In the genomic region with DNA sequence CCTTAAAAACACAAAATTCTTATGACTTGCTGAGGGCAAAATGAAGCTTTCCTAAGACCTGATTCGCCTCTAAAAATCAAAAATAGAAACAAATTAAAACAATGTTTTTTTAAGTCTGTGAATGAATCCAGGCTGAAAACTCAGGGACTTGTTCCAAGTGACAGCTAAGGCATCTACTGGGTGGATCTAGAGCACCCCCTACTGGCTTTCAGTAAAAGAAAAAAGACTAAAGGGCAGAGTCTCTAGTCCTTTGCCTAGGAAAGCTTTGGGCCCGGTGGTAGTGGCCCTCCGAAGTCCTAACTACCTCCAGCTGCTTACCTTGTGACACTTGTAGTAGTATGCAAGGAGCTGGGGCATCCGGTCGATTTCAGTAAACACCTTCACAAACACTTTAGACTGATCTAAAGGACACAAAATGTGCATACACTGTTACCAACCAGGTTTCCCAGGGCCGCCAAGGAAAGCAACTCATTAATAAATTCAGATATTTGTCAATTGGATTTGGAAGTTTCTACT, we compare ENCODE assay signal across 8 mouse cellular contexts. TPM values are rescaled to one million over a fixed set of nuclear protein-coding genes. Genes with fewer than 3 reads are reported as not detected.
DNase-seq lines count a peak whose midpoint lies in the region; ATAC-seq and TF ChIP-seq lines count a peak whose summit lies in the region.

No protein-coding gene starts in this region.

- H3K9ac ChIP-seq in intestine, postnatal 0 days (ENCODE audit: low read depth, low read length): no peak overlapping the region
- H3K9ac ChIP-seq in intestine, embryonic 16.5 days (ENCODE audit: low read depth, low read length): no peak overlapping the region
- no peak overlapping the region for H3K9ac ChIP-seq in ES-E14 (ENCODE audit: insufficient read depth, low read depth, low read length, poor library complexity, severe bottlenecking)
- H3K9ac ChIP-seq in lung, embryonic 14.5 days: no peak overlapping the region

- H3K4me1 ChIP-seq in intestine, postnatal 0 days (replicated peaks; ENCODE audit: control insufficient read depth, insufficient read depth, low read length): no peaks in the 10 kb centered on the region
- no peaks in the 10 kb centered on the region for H3K4me1 ChIP-seq in intestine, embryonic 16.5 days (ENCODE audit: control insufficient read depth, insufficient read depth, low read length)
- peaks cover 0 to 2% of the 10 kb centered on the region in 2 experiments; a peak in 2 of 4 replicates for H3K4me1 ChIP-seq in ES-E14 (ENCODE audit: control insufficient read depth in 2 of 2, insufficient read depth in 2 of 2, low read length in 2 of 2, poor library complexity in 1 of 2)
- H3K4me1 ChIP-seq in lung, embryonic 14.5 days (ENCODE audit: insufficient read depth): no peaks in the 10 kb centered on the region

- no peaks in the 10 kb centered on the region for H3K9me3 ChIP-seq in intestine, postnatal 0 days (ENCODE audit: control insufficient read depth)
- no peaks in the 10 kb centered on the region for H3K9me3 ChIP-seq in intestine, embryonic 16.5 days (ENCODE audit: control insufficient read depth, low read length)
- no peaks in the 10 kb centered on the region for H3K9me3 ChIP-seq in ES-E14 (ENCODE audit: control insufficient read depth, insufficient read depth, low read depth, low read length)
- H3K9me3 ChIP-seq in lung, embryonic 14.5 days (ENCODE audit: low read depth, low read length): no peaks in the 10 kb centered on the region

- 66% methylated on average over 6 of the region's 6 CpGs for WGBS in intestine, postnatal 0 days
- WGBS in intestine, embryonic 16.5 days: 66% methylated on average over 6 of the region's 6 CpGs
- 61% methylated on average over 6 of the region's 6 CpGs for WGBS in lung, embryonic 14.5 days

- DNase-seq in ES-E14 (ENCODE audit: low read depth, low spot score): peak; percentile 53
- peak; percentile 17 for DNase-seq in c-Kit-positive CD71-negative TER-119-negative erythroid progenitor cells, embryonic 14.5 days (ENCODE audit: low read depth)
- DNase-seq in heart, postnatal 4 days: peak; percentile 52
- DNase-seq in lung, embryonic 14.5 days: peak; percentile 82
- DNase-seq in thymus, postnatal 0 days (ENCODE audit: low spot score): peak; percentile 51
- no peak for DNase-seq in yolk sac, embryonic 10.5 days (ENCODE audit: low spot score)

- no peak overlapping the region for H3K4me3 ChIP-seq in intestine, postnatal 0 days (ENCODE audit: low read depth, low read length)
- no peak overlapping the region for H3K4me3 ChIP-seq in intestine, embryonic 16.5 days (ENCODE audit: low read length)
- H3K4me3 ChIP-seq in ES-E14 (ENCODE audit: insufficient read depth in 1 of 2, low read depth in 1 of 2, low read length in 2 of 2, poor library complexity in 1 of 2, severe bottlenecking in 1 of 2): no peak overlapping the region
- H3K4me3 ChIP-seq in lung, embryonic 14.5 days (ENCODE audit: low read depth, low read length): no peak overlapping the region

- H3K27me3 ChIP-seq in intestine, postnatal 0 days (replicated peaks; ENCODE audit: control insufficient read depth, insufficient read depth, low read length): no peaks in the 10 kb centered on the region
- H3K27me3 ChIP-seq in intestine, embryonic 16.5 days (replicated peaks; ENCODE audit: control insufficient read depth, insufficient read depth, low read length): no peaks in the 10 kb centered on the region
- H3K27me3 ChIP-seq in lung, embryonic 14.5 days (ENCODE audit: insufficient read depth, low read length): no peaks in the 10 kb centered on the region

- in situ Hi-C loops in ES-E14 (cut with MboI; ENCODE audit: low sequenced_read_pairs in 2 of 2, unreplicated experiment in 2 of 2): loop anchor here in 1 of 2 experiments (25.0 kb wide), 1 partner anchor 227 kb away; a partner anchor contains a TSS

- H3K27ac ChIP-seq in intestine, postnatal 0 days (ENCODE audit: low read depth, low read length): no peak overlapping the region
- no peak overlapping the region for H3K27ac ChIP-seq in intestine, embryonic 16.5 days (ENCODE audit: low read length)
- no peak overlapping the region for H3K27ac ChIP-seq in ES-E14 (ENCODE audit: insufficient read depth, low read depth, low read length, poor library complexity, severe bottlenecking)
- no peak overlapping the region for H3K27ac ChIP-seq in lung, embryonic 14.5 days (ENCODE audit: low read depth)

- TF ChIP-seq CTCF in intestine, postnatal 0 days (IDR thresholded peaks at IDR 0.05; ENCODE audit: low read depth): peak; percentile 81
- peak; percentile 72 for TF ChIP-seq CTCF in lung, embryonic 14.5 days (IDR thresholded peaks at IDR 0.05; ENCODE audit: low read depth)

- no peak overlapping the region for H3K4me2 ChIP-seq in intestine, postnatal 0 days (replicated peaks; ENCODE audit: low read depth)
- no peak overlapping the region for H3K4me2 ChIP-seq in intestine, embryonic 16.5 days (ENCODE audit: low read depth, low read length)
- no peak overlapping the region for H3K4me2 ChIP-seq in lung, embryonic 14.5 days

- H3K36me3 ChIP-seq in intestine, postnatal 0 days (ENCODE audit: control insufficient read depth, insufficient read depth): peaks cover 30% of the 10 kb centered on the region
- 0 out of 2 replicates have a peak, but pooled peaks cover 7% of the 10 kb centered on the region for H3K36me3 ChIP-seq in intestine, embryonic 16.5 days (ENCODE audit: control insufficient read depth, insufficient read depth, low read length)
- peaks cover 9% of the 10 kb centered on the region; the same call in 1 of the 2 replicates for H3K36me3 ChIP-seq in ES-E14 (ENCODE audit: control insufficient read depth, insufficient read depth, low read length, poor library complexity, severe bottlenecking)
- peaks cover 32% of the 10 kb centered on the region for H3K36me3 ChIP-seq in lung, embryonic 14.5 days (ENCODE audit: insufficient read depth)

- no peak for ATAC-seq in intestine, postnatal 0 days
- no peak for ATAC-seq in intestine, embryonic 16.5 days
- peak; percentile 14; the same call in 1 of the 2 replicates for ATAC-seq in lung, embryonic 14.5 days (ENCODE audit: insufficient read depth)

TF ChIP-seq in ES-E14, 5 proteins besides CTCF, POLR2A, EP300 and RAD21:
- TF ChIP-seq HCFC1 (IDR thresholded peaks at IDR 0.05; ENCODE audit: borderline replicate concordance, insufficient read depth, low read length) (no peak), ZC3H11A (IDR thresholded peaks at IDR 0.05; ENCODE audit: borderline replicate concordance, low read depth, low read length) (peak; percentile 95), ZNF384 (IDR thresholded peaks at IDR 0.05; ENCODE audit: low read depth, low read length) (no peak)

RNA-seq across cellular contexts. Expression of a gene that starts 17.6 kb away (rescaled TPM):
- 6.3 and 7.6 TPM in 2 replicates for polyA plus RNA-seq in intestine, postnatal 0 days (2015; fragmentation: Nextera tagmentation; extraction: Ambion mirVana)
- 22.1 and 25.6 TPM in 2 replicates for polyA plus RNA-seq in intestine, embryonic 16.5 days (2015; fragmentation: Nextera tagmentation; extraction: Ambion mirVana)
- total RNA-seq in ES-E14 (2012; rRNA removed): 17.7 and 19.9 TPM in 2 replicates
- total RNA-seq in heart, postnatal 4 days (2021): 10 to 100 TPM; 15.9 to 16.0 TPM
- polyA plus RNA-seq in lung, embryonic 14.5 days (2014; fragmentation: Nextera tagmentation; extraction: Ambion mirVana): 23.1 and 23.2 TPM in 2 replicates
- 5.5 and 10.9 TPM in 2 replicates for polyA plus RNA-seq in thymus, postnatal 0 days (2015; fragmentation: Nextera tagmentation; extraction: Ambion mirVana)

RNA-seq across cellular contexts. Expression of a gene that starts 57.1 kb away (rescaled TPM):
- 59.9 and 71.1 TPM in 2 replicates for polyA plus RNA-seq in intestine, postnatal 0 days (2015; fragmentation: Nextera tagmentation; extraction: Ambion mirVana)
- 118 and 132 TPM in 2 replicates for polyA plus RNA-seq in intestine, embryonic 16.5 days (2015; fragmentation: Nextera tagmentation; extraction: Ambion mirVana)
- total RNA-seq in ES-E14 (2012; rRNA removed): 68.5 and 71.9 TPM in 2 replicates
- total RNA-seq in heart, postnatal 4 days (2021): 10 to 100 TPM; 52.1 to 52.8 TPM
- polyA plus RNA-seq in lung, embryonic 14.5 days (2014; fragmentation: Nextera tagmentation; extraction: Ambion mirVana): 73.2 and 76.8 TPM in 2 replicates
- 27.0 and 27.9 TPM in 2 replicates for polyA plus RNA-seq in thymus, postnatal 0 days (2015; fragmentation: Nextera tagmentation; extraction: Ambion mirVana)
